Mouse (Mus musculus): ENCODE results near the gene Tgfa.

- no peak for TF ChIP-seq POLR2A (IDR thresholded peaks at IDR 0.05; ENCODE audit: borderline replicate concordance, insufficient read depth, low read length)
- TF ChIP-seq CTCF (IDR thresholded peaks at IDR 0.05; ENCODE audit: borderline replicate concordance, insufficient read depth, low read depth, low read length) = no peak
Measured at GRCm38 (mm10) chr6:86296938-86297337, 101.9 kb downstream of the Tgfa start.

Measured in cerebellum, adult 2 months (tissue).